Mouse (Mus musculus) embryonic facial prominence, embryonic 12.5 days (tissue): ENCODE results near the gene Rpl19. TPM values are rescaled to one million over a fixed set of nuclear protein-coding genes. Genes with fewer than 3 reads are reported as not detected.

Source experiments
- ATAC-seq: fragments of 200-750 bp; cut with Nextera tagmentation; 2 replicates; pipeline ENCODE4 v1.8.0; 2017; ENCODE audit not compliant: insufficient number of reproducible peaks, insufficient read depth, low FRiP score, low TSS enrichment
- H3K27ac ChIP-seq: fragments of 300-500 bp; sonication (generic); 2 replicates; pipeline ENCODE4 v1.5.1; 2016; ENCODE audit warnings: mild to moderate bottlenecking
- H3K27me3 ChIP-seq: fragments of 300-500 bp; sonication (generic); 2 replicates; pipeline ENCODE4 v1.6.1; 2016; ENCODE audit warnings: mild to moderate bottlenecking, moderate library complexity
- H3K36me3 ChIP-seq: fragments of 300-500 bp; sonication (generic); 2 replicates; pipeline ENCODE4 v1.6.1; 2016; ENCODE audit warnings: mild to moderate bottlenecking
- H3K4me1 ChIP-seq: fragments of 300-500 bp; sonication (generic); 2 replicates; pipeline ENCODE4 v1.6.1; 2016
- H3K4me2 ChIP-seq: fragments of 300-500 bp; sonication (generic); replicated peaks from 2 replicates; pipeline ENCODE4 v1.6.1; 2016; ENCODE audit warnings: mild to moderate bottlenecking, moderate library complexity
- H3K4me3 ChIP-seq: fragments of 300-500 bp; sonication (generic); 2 replicates; pipeline ENCODE4 v1.5.1; 2016; ENCODE audit warnings: mild to moderate bottlenecking
- H3K9ac ChIP-seq: fragments of 300-500 bp; sonication (generic); 2 replicates; pipeline ENCODE4 v1.6.1; 2016; ENCODE audit warnings: mild to moderate bottlenecking, moderate library complexity
- H3K9me3 ChIP-seq: fragments of 300-500 bp; sonication (generic); 2 replicates; pipeline ENCODE4 v1.6.1; 2016; ENCODE audit warnings: mild to moderate bottlenecking, moderate library complexity
- WGBS: fragments of 180-500 bp; shearing (Covaris S2); methylation state at CpG from one replicate; pipeline ENCODE4 v1.1.7; 2016; 5-methylcytosine and 5-hydroxymethylcytosine counted together
- microRNA-seq: library from miRNA; unstranded; fragments of <30 nt; microRNA quantifications from one replicate; pipeline ENCODE4, GENCODE M21; 2017
- polyA plus RNA-seq: library from polyadenylated mRNA; unstranded; fragments of >200 nt; fragmentation: Nextera tagmentation; extraction: Ambion mirVana; gene quantifications from 2 replicates; pipeline ENCODE4 v1.2.1, GENCODE M21; 2016

The Rpl19 gene
- polyA plus RNA-seq, 1 experiment from 2014 or later: 942 TPM

DNA sequence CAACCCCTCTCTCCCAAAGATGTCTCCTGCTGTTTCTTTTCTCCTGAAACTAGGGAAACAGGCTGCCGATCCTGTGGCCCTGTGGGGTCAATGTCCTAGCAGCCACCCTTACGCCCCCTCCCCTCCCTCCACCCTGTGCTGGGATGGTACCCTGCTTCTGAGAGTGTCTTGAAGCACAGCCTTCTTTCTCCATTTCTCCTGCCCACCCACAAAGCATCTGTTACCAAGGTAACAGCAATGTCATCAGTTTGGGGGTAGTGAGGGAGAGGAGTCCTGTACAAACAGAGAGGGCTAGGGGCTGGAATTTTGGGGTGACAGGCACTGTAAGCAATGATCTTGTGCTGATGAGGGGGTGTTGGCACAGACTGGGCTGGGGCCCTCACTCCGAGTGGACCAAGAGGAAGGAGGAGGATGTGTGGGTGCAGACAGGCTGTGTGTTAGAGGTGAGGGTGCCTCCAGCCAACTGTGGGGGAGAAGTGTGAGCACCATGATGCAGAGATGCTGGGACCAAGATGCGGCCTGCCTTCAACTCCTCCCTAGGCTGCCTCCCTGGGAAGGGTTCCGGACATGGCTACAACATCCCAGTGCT is 33.7 kb downstream of the Rpl19 start:
- no peak for ATAC-seq
- H3K9me3 ChIP-seq: no peaks in the 10 kb centered on the region
- no peaks in the 10 kb centered on the region for H3K36me3 ChIP-seq
- WGBS: 75% methylated on average over 5 of the region's 5 CpGs
- H3K4me1 ChIP-seq: no peaks in the 10 kb centered on the region
- no peak overlapping the region for H3K4me2 ChIP-seq
- H3K4me3 ChIP-seq: no peak overlapping the region
- H3K9ac ChIP-seq: no peak overlapping the region
- H3K27ac ChIP-seq: no peak overlapping the region
- H3K27me3 ChIP-seq: peaks cover 8% of the 10 kb centered on the region

DNA sequence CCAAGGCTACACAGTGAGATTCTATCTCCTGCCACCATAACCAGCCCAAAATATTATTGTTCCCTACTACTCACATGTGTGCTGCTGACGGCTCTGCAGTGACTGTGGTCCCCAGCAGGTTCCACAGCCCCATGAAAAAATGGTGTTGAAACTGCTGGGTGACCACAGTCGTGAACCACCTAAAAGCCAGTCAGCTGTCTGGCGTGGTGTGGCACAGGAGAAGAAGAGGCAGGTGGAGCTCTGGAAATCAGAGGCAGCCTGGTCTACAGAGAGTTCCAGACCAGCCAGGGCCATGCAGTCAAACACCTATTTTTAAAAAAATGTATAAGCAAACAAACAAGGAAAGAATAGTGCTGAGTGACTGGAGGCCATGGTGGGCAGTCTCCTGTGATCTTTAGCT is 34.9 kb downstream of the Rpl19 start:
- Histone ChIP-seq H3K4me1 (no peaks in the 10 kb centered on the region), H3K9ac (no peak overlapping the region), H3K27ac (no peak overlapping the region), H3K4me2 (no peak overlapping the region), H3K36me3 (no peaks in the 10 kb centered on the region), H3K9me3 (no peaks in the 10 kb centered on the region), H3K27me3 (no peaks in the 10 kb centered on the region), H3K4me3 (no peak overlapping the region)
- 71% methylated on average over 3 of the region's 3 CpGs for WGBS
- ATAC-seq: no peak

DNA sequence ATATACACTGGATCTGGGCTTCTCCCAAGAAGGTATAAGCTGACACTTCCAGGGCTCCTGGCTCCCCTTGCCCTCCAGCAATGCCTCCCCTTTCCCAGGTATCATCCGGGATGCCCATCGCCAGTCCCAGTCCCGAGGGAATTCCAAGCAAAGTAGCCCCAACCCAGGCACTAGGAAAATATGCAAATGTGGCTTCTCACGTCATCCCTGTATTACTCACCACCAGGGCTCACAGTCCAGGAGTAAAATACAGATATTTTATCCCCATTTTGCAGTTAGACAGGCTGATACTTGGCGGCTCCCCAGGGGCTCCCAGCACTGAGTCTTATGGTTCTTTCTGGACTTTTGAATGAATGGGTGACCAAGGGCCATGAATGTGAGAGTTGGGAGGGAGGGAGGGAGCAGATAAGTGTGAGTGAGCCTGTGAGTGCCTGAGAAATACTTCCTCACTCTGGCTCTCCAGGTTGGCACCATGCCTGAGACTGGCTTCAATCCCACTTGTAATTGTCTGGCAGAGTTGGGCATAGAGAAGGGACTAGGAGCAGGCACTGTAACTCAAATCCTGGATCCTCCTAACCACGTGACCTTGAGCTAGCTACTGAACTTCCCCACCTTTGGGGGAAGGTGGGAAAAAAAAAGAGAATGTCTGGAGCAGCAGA is 35.5 kb downstream of the Rpl19 start:
- Histone ChIP-seq H3K4me1 (no peaks in the 10 kb centered on the region), H3K4me2 (no peak overlapping the region), H3K4me3 (no peak overlapping the region), H3K27me3 (no peaks in the 10 kb centered on the region), H3K36me3 (no peaks in the 10 kb centered on the region), H3K9me3 (no peaks in the 10 kb centered on the region), H3K27ac (no peak overlapping the region), H3K9ac (no peak overlapping the region)
- ATAC-seq: no peak
- WGBS: 62% methylated on average over 6 of the region's 6 CpGs

DNA sequence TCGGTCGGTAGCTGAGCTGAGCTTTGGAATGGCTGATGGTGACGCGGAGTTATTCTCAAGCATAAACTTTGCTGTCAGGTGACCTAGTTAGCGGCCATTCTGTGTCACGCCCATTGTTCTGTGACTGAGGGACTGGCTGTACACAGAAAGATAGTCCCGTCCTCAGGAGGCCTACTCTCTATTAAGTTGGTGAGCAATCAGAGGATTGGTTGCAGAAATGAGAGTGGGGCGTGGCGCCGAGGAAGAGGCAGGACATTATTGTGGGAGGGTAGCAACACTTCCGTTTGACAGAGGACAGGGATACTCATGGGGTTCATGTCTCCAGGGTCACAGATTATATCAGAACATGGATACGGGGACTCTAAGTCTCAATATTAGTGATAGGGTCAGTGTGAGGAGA is 39.7 kb downstream of the Rpl19 start:
- 91% methylated on average over 12 of the region's 12 CpGs for WGBS
- ATAC-seq: no peak

DNA sequence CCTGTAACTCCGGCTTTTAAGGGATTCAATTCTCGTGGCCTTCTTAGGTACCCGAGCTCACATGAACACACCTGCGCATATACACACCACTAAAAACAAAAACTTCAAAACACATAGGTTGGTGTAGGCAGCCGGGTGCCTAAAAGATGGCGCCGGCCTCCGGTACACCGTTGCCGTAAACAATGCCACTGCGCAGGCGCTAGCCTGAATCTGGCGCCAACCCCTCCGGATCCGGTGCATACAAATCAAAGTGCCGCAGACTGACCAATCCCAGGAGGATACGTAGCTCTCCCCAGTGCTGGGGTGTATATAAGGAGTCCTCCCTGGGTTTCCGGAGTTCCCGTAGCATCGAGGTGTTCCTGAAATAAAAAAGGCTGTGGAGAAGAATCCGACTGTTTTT is 40.7 kb downstream of the Rpl19 start:
- H3K4me1 ChIP-seq: no peaks in the 10 kb centered on the region
- no peaks in the 10 kb centered on the region for H3K36me3 ChIP-seq
- 96% methylated on average over 21 of the region's 21 CpGs for WGBS
- 0 out of 2 replicates have a peak, but pooled peaks cover 3% of the 10 kb centered on the region for H3K9me3 ChIP-seq
- H3K4me2 ChIP-seq: no peak overlapping the region
- H3K9ac ChIP-seq: no peak overlapping the region
- no peak overlapping the region for H3K27ac ChIP-seq
- no peaks in the 10 kb centered on the region for H3K27me3 ChIP-seq
- no peak overlapping the region for H3K4me3 ChIP-seq
- ATAC-seq: no peak

More for the DNA sequence above, 39.7 kb downstream of the Rpl19 start:
- Histone ChIP-seq H3K4me1 (no peaks in the 10 kb centered on the region), H3K27ac (no peak overlapping the region), H3K4me3 (no peak overlapping the region), H3K27me3 (no peaks in the 10 kb centered on the region), H3K4me2 (no peak overlapping the region), H3K36me3 (no peaks in the 10 kb centered on the region), H3K9ac (no peak overlapping the region), H3K9me3 (0 out of 2 replicates have a peak, but pooled peaks cover 3% of the 10 kb centered on the region)

DNA sequence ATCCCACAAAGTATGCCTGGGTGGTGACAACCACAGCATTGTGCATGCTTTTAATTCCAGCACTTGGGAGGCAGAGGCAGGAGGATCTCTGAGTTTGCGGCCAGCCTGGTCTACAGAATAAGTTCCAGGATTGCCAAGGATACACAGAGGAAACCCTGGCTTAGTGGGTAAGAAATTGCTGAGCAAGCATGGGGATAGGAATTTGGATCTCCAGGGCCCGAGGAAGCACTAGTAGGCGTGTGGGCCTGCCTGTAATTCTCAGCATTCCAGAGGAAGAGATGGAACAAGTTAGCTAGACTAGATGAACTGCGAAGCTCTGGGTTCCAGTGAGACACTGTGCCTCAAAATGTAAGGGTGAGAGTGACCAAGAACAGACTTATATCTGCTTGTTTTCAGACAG is 46.9 kb downstream of the Rpl19 start:
- H3K4me3 ChIP-seq: no peak overlapping the region
- no peak for ATAC-seq
- H3K27ac ChIP-seq: no peak overlapping the region
- H3K27me3 ChIP-seq: no peaks in the 10 kb centered on the region
- H3K36me3 ChIP-seq: no peaks in the 10 kb centered on the region
- no peak overlapping the region for H3K4me2 ChIP-seq
- no peaks in the 10 kb centered on the region for H3K4me1 ChIP-seq
- 88% methylated on average over 4 of the region's 4 CpGs for WGBS
- no peaks in the 10 kb centered on the region for H3K9me3 ChIP-seq
- no peak overlapping the region for H3K9ac ChIP-seq

DNA sequence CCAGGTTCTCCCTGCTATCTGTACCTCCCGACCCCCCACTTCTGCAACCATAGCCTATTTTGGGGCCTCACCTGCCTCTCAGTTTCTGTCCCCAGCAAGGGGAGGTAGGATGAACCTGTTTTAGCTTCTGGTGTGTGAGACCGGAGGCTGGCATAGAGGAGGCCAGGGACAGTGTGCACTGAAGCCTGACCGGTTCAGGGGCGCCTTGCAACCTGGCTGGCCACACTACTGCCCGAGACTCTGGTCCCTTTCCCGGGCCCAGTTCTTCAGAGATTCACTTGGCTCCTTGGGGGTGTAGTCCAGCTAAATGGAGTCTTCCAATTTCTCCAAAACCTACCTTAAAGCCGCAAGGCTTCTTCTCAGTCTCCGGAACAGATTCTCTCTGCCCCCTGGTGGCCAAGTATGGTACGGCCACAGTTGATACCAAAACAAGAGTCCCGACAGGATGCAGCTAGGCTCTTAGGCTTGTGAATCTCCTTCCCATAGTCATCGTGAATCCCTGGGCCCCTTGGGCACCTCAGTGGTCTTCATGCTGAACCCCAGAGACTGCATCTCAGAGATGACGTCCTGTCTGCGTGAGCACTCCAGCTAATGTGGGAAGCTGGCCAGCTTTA is 48.8 kb downstream of the Rpl19 start:
- Histone ChIP-seq H3K4me3 (no peak overlapping the region), H3K9me3 (no peaks in the 10 kb centered on the region), H3K27me3 (no peaks in the 10 kb centered on the region), H3K36me3 (no peaks in the 10 kb centered on the region), H3K4me1 (no peaks in the 10 kb centered on the region), H3K4me2 (no peak overlapping the region), H3K9ac (no peak overlapping the region), H3K27ac (no peak overlapping the region)
- 20% methylated on average over 13 of the region's 13 CpGs for WGBS
- ATAC-seq: no peak

DNA sequence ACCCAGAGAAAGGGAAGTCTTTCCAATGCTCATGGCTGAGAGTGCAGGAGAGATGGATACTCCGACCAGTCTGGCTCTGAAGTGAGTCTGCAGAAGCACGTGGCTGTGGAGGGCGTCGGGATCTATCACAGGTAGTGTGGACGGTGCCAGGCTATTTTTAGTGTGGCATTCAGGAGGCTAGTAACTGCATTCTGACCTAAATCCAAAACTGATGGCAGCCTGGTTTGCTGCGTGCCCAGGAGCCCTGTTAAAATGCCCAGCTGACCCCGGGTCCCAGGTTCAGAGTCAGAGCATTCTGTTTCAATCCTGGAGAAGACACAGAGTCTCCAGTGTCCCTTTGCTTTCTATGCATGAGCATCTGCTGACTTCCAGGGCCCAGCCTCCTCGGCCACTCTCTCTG is 50.6 kb downstream of the Rpl19 start:
- no peak overlapping the region for H3K4me2 ChIP-seq
- WGBS: 80% methylated on average over 8 of the region's 8 CpGs
- ATAC-seq: no peak
- no peaks in the 10 kb centered on the region for H3K9me3 ChIP-seq
- H3K4me1 ChIP-seq: no peaks in the 10 kb centered on the region
- H3K9ac ChIP-seq: no peak overlapping the region
- no peaks in the 10 kb centered on the region for H3K27me3 ChIP-seq
- no peak overlapping the region for H3K4me3 ChIP-seq
- H3K27ac ChIP-seq: no peak overlapping the region
- 0 out of 2 replicates have a peak, but pooled peaks cover 3% of the 10 kb centered on the region for H3K36me3 ChIP-seq

Small RNAs within 50 kb of the gene (microRNA-seq; reads per million reads assigned to microRNA genes)
- not detected for gene Gm27597

Other genes with a start within 250 kb of the Rpl19 start
- gene Rpl23, start 244.3 kb upstream of the Rpl19 start, polyA plus RNA-seq: 474 and 481 TPM in 2 replicates
- gene Lasp1, start 227.7 kb upstream of the Rpl19 start, polyA plus RNA-seq: 117 and 125 TPM in 2 replicates
- 11.3 and 12.4 TPM in 2 replicates for gene B230217C12Rik, start 185.9 kb upstream of the Rpl19 start, polyA plus RNA-seq
- gene Fbxo47, start 142.6 kb upstream of the Rpl19 start, polyA plus RNA-seq: 0.50 and 0.51 TPM in 2 replicates
- gene Plxdc1, start 40.3 kb upstream of the Rpl19 start, polyA plus RNA-seq: 0.32 and 0.70 TPM in 2 replicates
- 6.9 and 7.6 TPM in 2 replicates for gene Arl5c, start 30.5 kb upstream of the Rpl19 start, polyA plus RNA-seq
- 14.8 and 16.6 TPM in 2 replicates for gene Cacnb1, start 3.7 kb upstream of the Rpl19 start, polyA plus RNA-seq
- gene Stac2, start 26.8 kb downstream of the Rpl19 start, polyA plus RNA-seq: 0.65 and 0.67 TPM in 2 replicates
- gene Fbxl20, start 123.7 kb downstream of the Rpl19 start, polyA plus RNA-seq: 25.9 and 30.6 TPM in 2 replicates
- 71.6 and 80.7 TPM in 2 replicates for gene Med1, start 166.6 kb downstream of the Rpl19 start, polyA plus RNA-seq
- gene Cdk12, start 176.3 kb downstream of the Rpl19 start, polyA plus RNA-seq: 15.9 and 16.7 TPM in 2 replicates